Mouse (Mus musculus) bone marrow macrophage, adult 2 months (primary cell): ENCODE data around the gene Cenpb.

Experiments
- CTCF ChIP-seq: IDR thresholded peaks from 2 replicates; pipeline ENCODE4 v1.5.1; 2012; ENCODE audit warnings: low read depth, mild to moderate bottlenecking, low read length, moderate library complexity
- POLR2A ChIP-seq: IDR thresholded peaks from 2 replicates; pipeline ENCODE4 v1.6.1; 2012; ENCODE audit warnings: mild to moderate bottlenecking, low read depth, low read length, borderline replicate concordance

GRCm38 (mm10) chr2:131175286-131175944 lies 4.5 kb downstream of the Cenpb start:
- TF ChIP-seq POLR2A (no peak), CTCF (no peak)
